Mouse (Mus musculus): ENCODE measurements around the gene Dner.

- TF ChIP-seq CTCF (IDR thresholded peaks at IDR 0.05; ENCODE audit: low read depth) (no peak), EP300 (IDR thresholded peaks at IDR 0.05; ENCODE audit: low read depth) (no peak)
These were observed 333.1 kb downstream of the Dner start for GRCm38 (mm10) chr1:84362709-84363617.
